Mouse (Mus musculus) layer of hippocampus, adult 11-12 months (tissue): ENCODE data around the gene Olfr205.
"Not testable (repeated sequence)": the region's sequence is repeated elsewhere in the genome, so short reads cannot be mapped to it uniquely, and the experiment has no call there.

ENCODE experiments used
- DNase-seq: peaks from one replicate; pipeline ENCODE4 v3.0.0; 2022; ENCODE audit warnings: low spot score

Olfr205 gene

DNA sequence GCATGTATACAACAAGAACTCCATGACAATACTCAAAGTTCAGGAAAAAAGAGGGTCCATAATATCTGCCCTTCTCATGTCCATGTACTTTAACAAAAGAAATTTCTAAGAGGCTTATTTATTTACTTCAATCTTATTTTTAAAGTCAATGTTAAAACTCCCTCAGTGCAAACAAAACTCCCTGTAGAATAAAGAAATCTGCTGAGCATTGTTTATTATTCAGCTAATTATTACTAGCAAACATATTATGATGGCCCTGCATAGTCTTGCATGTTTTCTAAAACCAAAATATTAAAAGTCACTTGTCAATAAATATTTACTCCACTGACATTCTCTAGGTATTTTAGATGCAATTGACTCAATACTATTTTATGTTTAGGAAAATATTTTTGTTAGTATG, at the start of gene Olfr205:
Gene Olfr205 (minus strand): TSS at position 101 of the 400 bp plus-strand sequence.
- DNase-seq, result no peak

DNA sequence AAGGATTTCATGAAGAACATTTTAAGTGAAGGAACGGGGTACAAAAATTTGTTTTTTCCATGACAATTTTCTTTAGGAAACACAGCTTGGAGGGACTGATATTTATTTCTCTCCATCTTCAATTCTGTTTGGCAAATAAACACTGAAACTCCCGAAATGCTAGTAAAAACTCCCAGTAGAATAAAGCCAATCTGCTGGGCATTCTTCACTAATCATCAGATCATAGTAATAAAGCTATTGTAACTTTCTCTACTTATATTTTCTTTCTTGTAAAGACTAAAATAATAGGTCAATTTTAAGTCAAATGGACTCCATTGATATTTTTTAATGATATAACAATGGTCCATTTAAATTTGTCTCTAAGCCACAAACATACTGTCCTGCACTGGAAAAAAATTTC, 33.0 kb upstream of the Olfr205 start, which contains the start of gene Olfr209:
Gene Olfr209 (minus strand): TSS at position 101 of the 400 bp plus-strand sequence.
- no peak for DNase-seq

DNA sequence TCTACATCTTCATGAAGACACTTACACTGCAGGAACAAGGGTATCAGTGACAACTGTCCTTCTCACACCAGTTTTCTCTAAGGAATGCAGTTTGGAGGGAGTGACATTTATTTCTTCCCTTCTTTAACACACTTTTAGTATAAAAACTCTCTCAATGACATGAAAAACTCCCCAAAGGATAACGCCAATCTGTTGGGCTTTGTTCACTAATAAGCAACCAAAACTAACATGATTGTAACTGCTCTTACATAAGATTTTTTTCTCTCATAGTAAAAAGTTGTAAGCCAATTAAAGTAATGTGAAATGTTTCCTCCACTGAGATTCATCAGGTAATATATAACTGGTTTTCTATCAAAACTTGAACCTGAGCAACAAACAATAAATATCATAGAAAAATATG, 18.2 kb upstream of the Olfr205 start, which contains the start of gene Olfr206:
Gene Olfr206 (minus strand): TSS at position 101 of the 400 bp plus-strand sequence.
- no peak for DNase-seq

DNA sequence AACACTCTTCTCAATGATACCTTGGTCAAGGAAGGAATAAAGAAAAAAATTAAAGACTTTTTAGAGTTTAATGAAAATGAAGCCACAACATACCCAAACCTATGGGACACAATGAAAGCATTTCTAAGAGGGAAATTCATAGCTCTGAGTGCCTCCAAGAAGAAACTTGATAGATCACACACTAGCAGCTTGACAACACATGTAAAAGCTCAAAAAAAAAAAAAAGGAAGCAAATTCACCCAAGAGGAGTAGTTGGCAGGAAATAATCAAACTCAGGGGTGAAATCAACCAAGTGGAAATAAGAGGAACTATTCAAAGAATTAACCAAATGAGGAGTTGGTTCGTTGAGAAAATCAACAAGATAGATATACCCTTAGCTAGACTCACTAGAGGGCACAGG, 7.7 kb downstream of the Olfr205 start:
- not testable (repeated sequence) for DNase-seq

DNA sequence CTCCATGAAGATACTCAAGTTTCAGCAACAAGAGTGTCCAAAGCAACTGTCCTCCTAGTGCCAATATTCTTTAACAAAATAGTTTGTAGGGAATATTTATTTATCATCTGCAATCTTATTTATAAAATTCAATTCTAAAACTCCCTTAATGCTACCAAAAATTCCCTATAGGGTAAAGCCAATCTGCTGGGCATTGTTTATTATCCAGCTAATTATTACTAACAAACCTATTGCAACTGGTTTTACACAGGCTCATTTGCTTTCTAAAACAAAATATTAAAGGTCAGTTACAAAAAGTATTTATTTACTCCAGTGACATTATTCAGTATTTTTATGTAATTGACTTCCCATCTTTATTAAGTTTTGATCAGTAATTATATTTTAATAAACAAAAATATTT, 12.8 kb downstream of the Olfr205 start, which contains the start of gene Olfr204:
Gene Olfr204 (minus strand): TSS at position 101 of the 400 bp plus-strand sequence.
- no peak for DNase-seq

DNA sequence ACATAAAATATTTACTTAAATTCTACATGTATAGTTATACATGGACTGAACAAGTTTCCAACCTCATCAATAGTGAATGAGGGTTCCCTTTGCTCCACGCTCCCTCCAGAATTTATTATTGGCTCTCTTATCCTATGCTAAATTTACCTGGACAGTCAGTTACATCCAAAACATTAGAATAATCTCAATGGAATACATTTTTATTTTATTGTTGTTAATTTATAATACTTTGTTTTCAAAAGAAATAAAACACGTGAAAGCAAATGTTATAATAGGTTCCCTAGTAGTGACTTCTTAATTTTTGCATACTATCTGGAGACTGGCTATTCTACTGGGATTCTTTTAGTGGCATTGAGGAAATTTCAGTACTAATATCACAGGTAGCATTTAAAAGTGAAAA, 32.4 kb downstream of the Olfr205 start, which contains the start of gene Olfr203:
Gene Olfr203 (plus strand): TSS at position 301 of the 400 bp plus-strand sequence.
- DNase-seq, result no peak

DNA sequence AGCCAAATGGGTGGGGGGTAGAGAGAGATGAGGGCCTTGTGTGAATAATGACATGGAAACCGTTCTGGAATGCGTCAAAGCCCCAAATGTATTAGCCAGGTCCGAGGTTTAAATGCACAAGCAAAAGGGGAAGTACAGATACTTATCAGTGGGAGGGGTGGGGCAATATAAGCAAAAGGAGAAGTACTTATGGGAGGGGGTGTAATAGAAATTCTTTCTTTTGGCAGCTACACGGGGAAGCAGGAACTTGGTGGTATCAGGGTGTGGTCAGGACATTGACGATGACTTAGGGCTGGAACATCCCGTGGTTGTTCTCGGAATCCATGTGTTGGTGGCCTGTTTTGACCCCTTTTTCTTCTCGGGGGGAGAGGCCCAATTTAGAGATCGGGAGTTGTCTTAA, 43.4 kb downstream of the Olfr205 start:
- not testable (repeated sequence) for DNase-seq

DNA sequence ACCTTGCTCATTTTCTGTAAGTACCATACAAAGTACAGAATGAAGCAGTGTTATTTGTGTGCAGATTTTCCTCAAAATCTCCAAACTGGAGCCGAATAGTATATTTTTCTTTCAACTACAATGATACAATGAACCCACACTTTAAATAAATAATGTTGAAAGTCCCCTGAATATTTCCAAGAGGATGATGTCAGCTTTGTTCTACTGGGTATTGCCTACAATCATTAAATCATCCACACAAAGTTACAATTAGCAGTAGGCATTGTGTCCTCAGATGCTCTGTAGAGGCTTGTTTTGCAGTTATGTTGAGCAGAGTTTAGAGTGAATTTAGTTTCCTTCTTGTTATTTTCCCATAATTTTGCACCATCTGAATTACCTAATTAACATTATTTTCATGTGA, 44.2 kb downstream of the Olfr205 start, which contains the start of gene Olfr202:
Gene Olfr202 (minus strand): TSS at position 101 of the 400 bp plus-strand sequence.
- no peak for DNase-seq

DNA sequence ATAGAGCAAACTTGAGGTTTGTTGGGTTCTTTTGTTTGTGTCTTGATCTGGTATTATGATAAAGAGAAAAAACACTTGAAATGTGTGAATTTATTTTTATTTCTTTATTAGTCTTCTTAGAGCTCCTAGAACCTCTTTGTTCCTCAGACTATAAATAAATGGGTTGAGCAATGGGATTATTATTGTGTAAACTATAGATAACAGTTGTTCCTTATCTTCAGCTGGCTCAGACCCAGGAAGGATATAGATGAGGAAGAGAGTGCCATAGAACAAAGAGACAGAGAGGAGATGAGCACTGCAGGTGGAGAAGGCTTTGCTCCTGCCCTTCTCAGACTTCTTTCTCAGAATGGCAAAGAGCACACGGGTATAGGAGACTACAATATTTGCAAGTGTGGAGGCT, 47.5 kb downstream of the Olfr205 start:
- no peak for DNase-seq

DNA sequence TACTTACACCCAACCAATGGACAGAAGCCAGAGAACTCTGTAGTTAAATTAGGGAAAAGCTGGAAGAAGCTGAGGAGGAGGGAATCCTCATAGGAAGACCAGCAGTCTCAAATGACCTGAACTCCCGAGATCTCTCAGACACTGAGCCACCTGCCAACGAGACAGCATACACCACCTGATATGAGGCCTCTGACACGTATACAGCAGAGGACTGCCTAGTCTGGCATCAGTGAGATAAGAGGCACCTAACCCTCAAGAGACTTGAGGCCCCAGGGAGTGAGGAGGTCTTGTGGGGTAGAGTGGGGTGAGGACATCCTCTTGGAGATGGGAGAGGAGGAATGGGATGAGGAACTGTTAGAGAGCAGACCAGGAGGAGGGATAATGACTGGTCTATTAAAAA, 50.4 kb downstream of the Olfr205 start:
- no peak for DNase-seq
